Mouse (Mus musculus) erythroblast, adult 5-6 weeks (primary cell): ENCODE data around the gene Pold4. TPM values are rescaled to one million over a fixed set of nuclear protein-coding genes. Genes with fewer than 3 reads are reported as not detected.

Experiments used
- ATAC-seq: replicated peaks from 2 replicates; pipeline ENCODE4 v1.8.0; 2016; ENCODE audit warnings: moderate number of reproducible peaks, mild to moderate bottlenecking, moderate TSS enrichment, inconsistent platforms; ENCODE audit not compliant: poor library complexity, low FRiP score, severe bottlenecking
- total RNA-seq, 2 experiments: library from RNA; stranded (forward) in 1 of 2; stranded (reverse) in 1 of 2; fragments of 150-400 nt in 1 of 2; fragments of 200-764, 138-1000 nt in 1 of 2; gene quantifications; 2 replicates each; pipeline versions ENCODE4 v1.2.3 to v1.2.4; 2015 to 2017; ENCODE audit warnings: low replicate concordance in 2 of 2

Pold4 gene
- total RNA-seq, 2 experiments from 2014 or later, result 25.4 to 30.3 TPM

DNA sequence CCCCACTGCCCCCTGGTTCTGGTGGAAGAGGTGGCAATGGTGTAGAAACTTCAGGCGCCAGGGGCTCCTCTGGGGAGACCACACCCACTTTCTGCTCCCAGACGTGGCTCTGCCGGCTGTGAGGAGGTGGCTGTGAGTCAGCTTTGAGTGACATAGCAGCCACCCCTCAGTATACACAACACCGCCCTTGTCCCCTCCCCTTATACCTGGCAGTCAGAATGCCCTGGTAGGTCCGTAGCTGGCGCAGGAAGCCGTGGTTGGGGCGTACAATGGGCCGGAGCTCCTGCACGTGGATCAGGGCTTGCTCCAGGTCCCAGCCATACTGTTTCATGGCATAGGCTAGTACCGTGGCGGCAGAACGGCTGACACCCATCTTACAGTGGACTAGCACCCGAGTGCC is 32.0 kb downstream of the Pold4 start:
- no peak for ATAC-seq

DNA sequence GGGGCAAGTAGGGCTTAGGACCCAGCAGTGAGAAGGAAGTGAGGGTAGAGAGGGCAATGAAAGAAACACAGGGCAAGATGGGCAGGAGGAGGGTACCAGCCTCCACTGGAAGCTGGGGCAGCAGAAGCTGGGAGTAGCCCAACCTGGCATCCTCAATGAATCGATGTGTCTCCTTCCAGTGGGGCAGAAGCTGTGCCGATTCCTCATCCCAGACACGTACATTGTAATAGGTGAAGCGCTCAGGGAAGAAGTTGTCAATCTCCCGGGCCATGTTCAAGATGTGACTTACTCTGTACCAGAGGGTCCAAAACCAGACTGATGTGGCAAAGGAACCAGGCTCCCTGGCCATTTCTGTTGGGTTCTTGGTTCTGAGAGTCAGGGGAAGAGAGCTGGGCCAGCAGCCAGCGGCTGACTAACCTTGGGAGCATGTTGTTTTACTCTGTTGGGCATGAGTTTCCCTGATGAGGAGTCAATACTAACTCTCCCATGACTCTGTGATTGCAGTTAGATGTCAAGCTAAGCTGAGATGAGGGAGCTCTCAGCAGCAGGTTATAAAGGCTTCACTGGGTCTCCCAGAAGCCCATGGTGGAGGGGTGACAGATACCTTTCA is 32.6 kb downstream of the Pold4 start:
- ATAC-seq, result no peak

DNA sequence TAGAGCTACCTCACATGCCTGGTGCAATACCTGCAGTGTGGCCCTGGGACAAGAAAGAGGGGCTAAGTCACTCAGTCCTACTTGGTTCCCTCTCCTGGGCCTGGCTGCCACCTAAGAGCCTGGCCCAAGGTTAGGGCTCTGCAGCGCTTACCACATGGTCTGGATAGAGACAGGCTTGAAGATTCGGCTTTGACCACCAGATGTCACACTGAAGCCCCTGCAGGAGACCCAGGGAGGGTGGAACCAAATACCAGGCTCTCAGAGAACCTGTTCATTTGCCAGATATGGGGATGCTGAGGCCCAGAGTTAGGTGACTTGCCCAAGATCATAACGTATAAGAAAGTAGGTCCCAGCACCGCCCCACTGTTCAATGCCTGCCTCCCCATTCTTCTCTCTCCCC is 34.3 kb downstream of the Pold4 start:
- ATAC-seq, result no peak

DNA sequence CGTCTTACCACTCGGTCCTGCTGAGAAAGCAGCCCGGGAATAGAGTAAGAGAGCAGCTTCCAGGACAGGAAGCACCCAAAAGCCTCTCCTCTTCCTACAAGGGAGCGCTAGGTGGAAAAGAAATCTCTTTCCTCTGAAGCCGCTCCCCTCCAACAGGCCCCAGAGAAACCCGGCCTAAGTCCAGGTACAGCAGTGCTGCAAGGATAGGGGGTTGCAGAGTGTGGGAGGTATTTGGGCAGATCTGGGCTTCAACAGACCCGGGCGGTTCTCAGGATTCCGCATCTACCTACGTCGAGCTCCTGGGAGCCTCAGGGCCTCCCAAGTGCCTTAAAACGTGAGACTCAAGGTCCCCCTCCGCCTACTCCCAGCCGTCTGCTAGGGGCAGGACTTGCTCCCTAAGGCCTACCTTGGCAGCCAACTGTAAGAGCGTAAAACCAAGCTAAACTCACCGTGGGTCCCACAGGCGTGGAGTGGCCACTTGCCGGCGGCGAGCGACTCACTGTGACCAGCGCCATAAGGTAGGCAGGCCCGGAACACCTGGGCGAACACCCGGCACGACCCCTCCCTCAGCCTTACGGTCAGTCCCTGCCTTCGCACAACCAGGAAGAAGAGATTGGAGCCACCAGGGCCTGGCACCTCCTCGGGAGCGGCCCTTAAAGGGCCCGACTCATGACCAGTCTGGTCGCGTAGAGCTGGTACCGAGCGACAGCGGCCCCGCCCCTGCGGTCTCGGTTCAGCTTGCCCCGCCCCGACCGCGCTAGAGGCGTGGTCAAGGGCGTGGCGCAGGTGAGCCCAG is 37.1 kb downstream of the Pold4 start, which contains the start of gene Ssh3:
Gene Ssh3 (minus strand): TSS at position 615 of the 796 bp plus-strand sequence.
- peak; percentile 55 for ATAC-seq

DNA sequence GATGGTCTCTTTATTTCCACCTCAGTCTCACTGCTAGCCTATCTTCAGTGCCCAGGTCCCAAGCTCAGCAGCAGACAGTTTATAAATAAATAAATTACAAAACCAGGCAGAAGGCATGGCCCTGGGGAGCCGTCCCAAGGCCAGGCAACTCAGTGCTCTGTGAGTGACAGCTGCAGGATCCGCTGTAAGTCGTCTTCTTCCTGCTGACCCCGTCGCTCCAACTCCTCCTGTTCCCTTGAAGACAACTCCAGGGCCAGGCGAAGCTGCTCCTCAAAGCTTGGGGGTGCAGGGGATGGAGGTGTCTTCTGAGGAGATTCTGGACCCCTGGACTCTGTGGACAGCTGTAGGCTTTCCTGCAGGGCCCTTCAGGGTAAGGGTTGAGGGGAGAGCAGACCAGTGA is 38.5 kb downstream of the Pold4 start:
- ATAC-seq, result no peak

DNA sequence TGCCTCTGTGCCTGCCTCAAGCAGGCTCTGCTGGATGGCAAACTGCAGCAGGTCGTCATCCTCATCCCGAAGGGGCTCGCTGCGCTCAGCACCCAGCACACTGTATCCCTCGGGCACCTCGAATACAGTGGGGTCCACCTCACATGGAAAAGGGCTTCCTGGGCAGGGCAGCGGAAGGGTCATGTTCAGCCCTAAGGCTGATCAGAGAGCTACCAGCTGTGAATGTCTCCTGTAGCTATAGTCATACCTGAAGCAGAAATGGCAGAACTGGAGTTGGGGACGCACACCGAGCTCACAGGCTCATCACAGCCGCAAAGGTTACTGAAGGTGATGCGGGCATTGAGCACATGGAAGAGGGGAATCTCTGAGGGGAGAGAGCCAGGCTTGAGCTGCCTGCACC is 39.3 kb downstream of the Pold4 start:
- ATAC-seq, result no peak

DNA sequence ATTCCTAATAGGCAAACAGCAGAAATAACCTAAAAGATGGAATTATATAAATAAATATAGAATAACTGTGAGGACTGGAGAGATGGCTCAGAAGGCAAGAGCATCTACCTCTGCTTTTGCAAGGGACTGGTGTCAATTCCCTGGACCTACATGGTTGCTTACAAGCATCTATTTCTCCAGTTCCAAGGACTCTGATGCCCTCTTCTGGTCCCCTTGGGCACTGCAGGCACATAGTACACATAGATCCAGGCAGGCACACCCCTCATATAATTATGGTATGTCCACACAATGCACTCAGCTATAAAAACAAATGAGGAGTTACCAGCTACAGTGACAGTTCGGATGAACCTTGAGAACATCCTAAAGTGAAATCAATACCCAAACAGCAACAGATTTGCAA is 47.8 kb downstream of the Pold4 start:
- no peak for ATAC-seq

DNA sequence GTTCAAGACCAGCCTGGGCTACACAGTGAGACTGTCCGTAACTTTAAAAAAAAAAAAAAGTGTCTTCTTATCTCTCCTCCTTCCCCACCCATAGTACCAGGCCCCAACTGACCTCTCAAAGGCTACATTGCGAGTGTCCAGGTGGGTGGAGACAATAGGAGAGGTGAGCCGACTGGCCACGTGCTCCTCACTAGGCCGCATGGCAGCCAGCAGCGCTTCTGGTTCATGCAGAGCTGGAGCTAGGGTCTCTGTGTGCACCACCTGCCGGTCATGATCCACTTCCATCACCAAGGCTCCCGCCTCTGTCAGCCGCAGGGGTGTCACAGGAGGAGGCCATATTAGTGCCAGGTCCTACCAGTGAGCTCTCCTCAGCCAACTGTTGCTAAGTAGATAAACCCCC is 48.7 kb downstream of the Pold4 start:
- ATAC-seq, result no peak

DNA sequence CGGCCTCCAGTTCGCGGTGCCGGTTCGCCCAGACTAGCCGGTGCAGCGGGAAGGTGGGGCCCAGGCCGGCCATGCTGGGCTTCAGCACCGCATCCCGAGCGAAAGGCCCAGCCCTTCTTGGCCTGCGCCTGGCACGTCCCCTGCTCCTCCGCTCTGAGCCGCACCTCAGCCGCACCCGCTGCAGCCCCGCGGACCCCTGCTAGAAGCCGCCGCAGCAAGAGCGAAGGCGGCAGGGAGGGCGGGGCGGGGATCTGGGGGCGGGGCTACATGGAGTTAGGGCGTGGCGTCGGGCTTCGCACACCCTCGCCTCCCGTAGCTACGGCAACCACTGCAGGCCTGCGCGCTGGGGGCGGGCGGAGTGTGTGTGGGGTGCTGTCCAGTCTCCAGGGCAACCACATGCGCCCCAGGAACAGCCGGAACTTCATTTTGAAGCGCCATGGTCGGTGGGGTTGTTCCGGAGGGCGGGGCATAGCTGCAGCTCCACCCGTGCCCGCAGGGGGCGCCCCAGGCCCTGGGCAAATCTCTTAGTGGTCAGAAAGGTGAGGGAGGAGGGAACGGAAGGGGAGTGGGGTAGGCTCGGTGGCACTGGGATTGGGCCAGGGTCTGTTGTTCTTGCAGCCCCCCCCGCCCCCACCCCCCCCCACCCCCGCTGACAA is 51.3 kb downstream of the Pold4 start, which contains the start of gene Ankrd13d:
Gene Ankrd13d (minus strand): TSS at position 240 of the 656 bp plus-strand sequence.
- peak; percentile 71 for ATAC-seq

Other genes with a start within 250 kb of the Pold4 start
- gene Acy3, start 245.3 kb upstream of the Pold4 start, total RNA-seq (2015; ENCODE audit: low replicate concordance), result 1.5 TPM in 1 of 2 replicates, not detected in the other
- 0.56 TPM in 1 of 2 replicates, not detected in the other for gene Acy3, start 245.3 kb upstream of the Pold4 start, total RNA-seq (2017; ENCODE audit: low replicate concordance)
- not detected in 2 replicates for gene Tbx10, start 239.1 kb upstream of the Pold4 start, total RNA-seq (2015; ENCODE audit: low replicate concordance)
- gene Tbx10, start 239.1 kb upstream of the Pold4 start, total RNA-seq (2017; ENCODE audit: low replicate concordance), result not detected in 2 replicates
- 2.7 TPM in 1 of 2 replicates, not detected in the other for gene Nudt8, start 231.3 kb upstream of the Pold4 start, total RNA-seq (2015; ENCODE audit: low replicate concordance)
- 2.4 and 2.5 TPM in 2 replicates for gene Nudt8, start 231.3 kb upstream of the Pold4 start, total RNA-seq (2017; ENCODE audit: low replicate concordance)
- 0.58 TPM in 1 of 2 replicates, not detected in the other for gene Gm49405, start 231.3 kb upstream of the Pold4 start, total RNA-seq (2015; ENCODE audit: low replicate concordance)
- gene Gm49405, start 231.3 kb upstream of the Pold4 start, total RNA-seq (2017; ENCODE audit: low replicate concordance), result 0.42 TPM in 1 of 2 replicates, not detected in the other
- gene Doc2g, start 228.6 kb upstream of the Pold4 start, total RNA-seq (2015; ENCODE audit: low replicate concordance), result 0.38 TPM in 1 of 2 replicates, not detected in the other
- gene Doc2g, start 228.6 kb upstream of the Pold4 start, total RNA-seq (2017; ENCODE audit: low replicate concordance), result not detected in 2 replicates
- 57.8 and 76.5 TPM in 2 replicates for gene Ndufv1, start 219.1 kb upstream of the Pold4 start, total RNA-seq (2015; ENCODE audit: low replicate concordance)
- gene Ndufv1, start 219.1 kb upstream of the Pold4 start, total RNA-seq (2017; ENCODE audit: low replicate concordance), result 60.4 and 63.3 TPM in 2 replicates
- gene Gstp1, start 193.9 kb upstream of the Pold4 start, total RNA-seq (2015; ENCODE audit: low replicate concordance), result 79.2 and 134 TPM in 2 replicates
- gene Gstp1, start 193.9 kb upstream of the Pold4 start, total RNA-seq (2017; ENCODE audit: low replicate concordance), result 15.5 and 40.6 TPM in 2 replicates
- not detected in 2 replicates for gene Gstp2, start 185.9 kb upstream of the Pold4 start, total RNA-seq (2015; ENCODE audit: low replicate concordance)
- gene Gstp2, start 185.9 kb upstream of the Pold4 start, total RNA-seq (2017; ENCODE audit: low replicate concordance), result 1.4 and 2.1 TPM in 2 replicates
- gene Gstp3, start 172.3 kb upstream of the Pold4 start, total RNA-seq (2015; ENCODE audit: low replicate concordance), result 4.2 and 30.2 TPM in 2 replicates
- 8.4 and 11.1 TPM in 2 replicates for gene Gstp3, start 172.3 kb upstream of the Pold4 start, total RNA-seq (2017; ENCODE audit: low replicate concordance)
- gene Cabp2, start 150.3 kb upstream of the Pold4 start, total RNA-seq (2015; ENCODE audit: low replicate concordance), result not detected in 2 replicates
- not detected in 2 replicates for gene Cabp2, start 150.3 kb upstream of the Pold4 start, total RNA-seq (2017; ENCODE audit: low replicate concordance)
- 51.9 and 92.4 TPM in 2 replicates for gene Cdk2ap2, start 134.7 kb upstream of the Pold4 start, total RNA-seq (2015; ENCODE audit: low replicate concordance)
- gene Cdk2ap2, start 134.7 kb upstream of the Pold4 start, total RNA-seq (2017; ENCODE audit: low replicate concordance), result 11.8 and 18.7 TPM in 2 replicates
- 20.1 and 32.7 TPM in 2 replicates for gene Pitpnm1, start 131.9 kb upstream of the Pold4 start, total RNA-seq (2015; ENCODE audit: low replicate concordance)
- gene Pitpnm1, start 131.9 kb upstream of the Pold4 start, total RNA-seq (2017; ENCODE audit: low replicate concordance), result 17.0 and 19.7 TPM in 2 replicates
- 35.7 and 52.1 TPM in 2 replicates for gene Aip, start 106.0 kb upstream of the Pold4 start, total RNA-seq (2015; ENCODE audit: low replicate concordance)
- 20.9 and 49.9 TPM in 2 replicates for gene Aip, start 106.0 kb upstream of the Pold4 start, total RNA-seq (2017; ENCODE audit: low replicate concordance)
- gene Gpr152, start 92.1 kb upstream of the Pold4 start, total RNA-seq (2015; ENCODE audit: low replicate concordance), result not detected in 2 replicates
- gene Gpr152, start 92.1 kb upstream of the Pold4 start, total RNA-seq (2017; ENCODE audit: low replicate concordance), result not detected in 2 replicates
- not detected in 2 replicates for gene Cabp4, start 87.9 kb upstream of the Pold4 start, total RNA-seq (2015; ENCODE audit: low replicate concordance)
- gene Cabp4, start 87.9 kb upstream of the Pold4 start, total RNA-seq (2017; ENCODE audit: low replicate concordance), result 0.43 TPM in 1 of 2 replicates, not detected in the other
- gene Coro1b, start 83.3 kb upstream of the Pold4 start, total RNA-seq (2015; ENCODE audit: low replicate concordance), result 55.8 and 69.6 TPM in 2 replicates
- gene Coro1b, start 83.3 kb upstream of the Pold4 start, total RNA-seq (2017; ENCODE audit: low replicate concordance), result 19.1 and 22.6 TPM in 2 replicates
- 22.9 and 36.6 TPM in 2 replicates for gene Ptprcap, start 78.3 kb upstream of the Pold4 start, total RNA-seq (2015; ENCODE audit: low replicate concordance)
- gene Ptprcap, start 78.3 kb upstream of the Pold4 start, total RNA-seq (2017; ENCODE audit: low replicate concordance), result 7.7 and 8.3 TPM in 2 replicates
- 7.1 and 25.3 TPM in 2 replicates for gene Rps6kb2, start 68.5 kb upstream of the Pold4 start, total RNA-seq (2015; ENCODE audit: low replicate concordance)
- 23.9 and 27.2 TPM in 2 replicates for gene Rps6kb2, start 68.5 kb upstream of the Pold4 start, total RNA-seq (2017; ENCODE audit: low replicate concordance)
- gene Carns1, start 56.4 kb upstream of the Pold4 start, total RNA-seq (2015; ENCODE audit: low replicate concordance), result 0.84 and 6.5 TPM in 2 replicates
- 0.60 and 0.70 TPM in 2 replicates for gene Carns1, start 56.4 kb upstream of the Pold4 start, total RNA-seq (2017; ENCODE audit: low replicate concordance)
- 8.8 and 25.7 TPM in 2 replicates for gene Tbc1d10c, start 40.6 kb upstream of the Pold4 start, total RNA-seq (2015; ENCODE audit: low replicate concordance)
- gene Tbc1d10c, start 40.6 kb upstream of the Pold4 start, total RNA-seq (2017; ENCODE audit: low replicate concordance), result 5.8 and 11.3 TPM in 2 replicates
- 100 and 139 TPM in 2 replicates for gene Ppp1ca, start 39.8 kb upstream of the Pold4 start, total RNA-seq (2015; ENCODE audit: low replicate concordance)
- 131 and 151 TPM in 2 replicates for gene Ppp1ca, start 39.8 kb upstream of the Pold4 start, total RNA-seq (2017; ENCODE audit: low replicate concordance)
- 12.7 and 23.2 TPM in 2 replicates for gene Rad9a, start 30.2 kb upstream of the Pold4 start, total RNA-seq (2015; ENCODE audit: low replicate concordance)
- gene Rad9a, start 30.2 kb upstream of the Pold4 start, total RNA-seq (2017; ENCODE audit: low replicate concordance), result 9.1 and 15.7 TPM in 2 replicates
- 0.38 TPM in 1 of 2 replicates, not detected in the other for gene Clcf1, start 17.7 kb upstream of the Pold4 start, total RNA-seq (2015; ENCODE audit: low replicate concordance)
- not detected in 2 replicates for gene Clcf1, start 17.7 kb upstream of the Pold4 start, total RNA-seq (2017; ENCODE audit: low replicate concordance)
- not detected in 2 replicates for gene AC109138.7, start 17.5 kb upstream of the Pold4 start, total RNA-seq (2015; ENCODE audit: low replicate concordance)
- gene AC109138.7, start 17.5 kb upstream of the Pold4 start, total RNA-seq (2017; ENCODE audit: low replicate concordance), result not detected in 2 replicates
- gene Ssh3, start 37.3 kb downstream of the Pold4 start, total RNA-seq (2015; ENCODE audit: low replicate concordance), result 0.42 and 3.8 TPM in 2 replicates
- gene Ssh3, start 37.3 kb downstream of the Pold4 start, total RNA-seq (2017; ENCODE audit: low replicate concordance), result 3.0 and 3.2 TPM in 2 replicates
- gene Ankrd13d, start 51.2 kb downstream of the Pold4 start, total RNA-seq (2015; ENCODE audit: low replicate concordance), result 0.63 TPM in 1 of 2 replicates, not detected in the other
- gene Ankrd13d, start 51.2 kb downstream of the Pold4 start, total RNA-seq (2017; ENCODE audit: low replicate concordance), result 0.84 TPM in 1 of 2 replicates, not detected in the other
- 63.4 and 93.2 TPM in 2 replicates for gene Grk2, start 74.3 kb downstream of the Pold4 start, total RNA-seq (2015; ENCODE audit: low replicate concordance)
- gene Grk2, start 74.3 kb downstream of the Pold4 start, total RNA-seq (2017; ENCODE audit: low replicate concordance), result 40.1 and 60.1 TPM in 2 replicates
- gene Kdm2a, start 166.4 kb downstream of the Pold4 start, total RNA-seq (2015; ENCODE audit: low replicate concordance), result 56.6 and 57.5 TPM in 2 replicates
- 71.1 and 123 TPM in 2 replicates for gene Kdm2a, start 166.4 kb downstream of the Pold4 start, total RNA-seq (2017; ENCODE audit: low replicate concordance)
- gene Rhod, start 207.5 kb downstream of the Pold4 start, total RNA-seq (2015; ENCODE audit: low replicate concordance), result not detected in 2 replicates
- not detected in 2 replicates for gene Rhod, start 207.5 kb downstream of the Pold4 start, total RNA-seq (2017; ENCODE audit: low replicate concordance)
- gene Syt12, start 245.5 kb downstream of the Pold4 start, total RNA-seq (2015; ENCODE audit: low replicate concordance), result not detected in 2 replicates
- not detected in 2 replicates for gene Syt12, start 245.5 kb downstream of the Pold4 start, total RNA-seq (2017; ENCODE audit: low replicate concordance)